Mouse (Mus musculus) C2C12 (cell line): ENCODE results near the gene Col4a1.

Experiments used
- CEBPB ChIP-seq: IDR thresholded peaks from one replicate; pipeline ENCODE4 v1.6.1; 2011; ENCODE audit warnings: low read depth, mild to moderate bottlenecking, control low read depth, moderate library complexity
- CTCF ChIP-seq: IDR thresholded peaks from one replicate; pipeline ENCODE4 v1.5.1; 2011; ENCODE audit not compliant: control insufficient read depth, insufficient read depth, insufficient read length
- MAX ChIP-seq: IDR thresholded peaks from one replicate; pipeline ENCODE4 v1.6.1; 2011; ENCODE audit warnings: mild to moderate bottlenecking, control low read depth
- MYOD1 ChIP-seq: IDR thresholded peaks from one replicate; pipeline ENCODE4 v1.6.1; 2011; ENCODE audit warnings: low read depth; ENCODE audit not compliant: control insufficient read depth, insufficient read length
- MYOG ChIP-seq: IDR thresholded peaks from one replicate; pipeline ENCODE4 v1.6.1; 2011; ENCODE audit not compliant: control insufficient read depth, insufficient read length; ENCODE audit errors: extremely low read depth
- USF1 ChIP-seq: IDR thresholded peaks from one replicate; pipeline ENCODE4 v1.6.1; 2011; ENCODE audit warnings: low read depth, mild to moderate bottlenecking, control low read depth, moderate library complexity

DNA sequence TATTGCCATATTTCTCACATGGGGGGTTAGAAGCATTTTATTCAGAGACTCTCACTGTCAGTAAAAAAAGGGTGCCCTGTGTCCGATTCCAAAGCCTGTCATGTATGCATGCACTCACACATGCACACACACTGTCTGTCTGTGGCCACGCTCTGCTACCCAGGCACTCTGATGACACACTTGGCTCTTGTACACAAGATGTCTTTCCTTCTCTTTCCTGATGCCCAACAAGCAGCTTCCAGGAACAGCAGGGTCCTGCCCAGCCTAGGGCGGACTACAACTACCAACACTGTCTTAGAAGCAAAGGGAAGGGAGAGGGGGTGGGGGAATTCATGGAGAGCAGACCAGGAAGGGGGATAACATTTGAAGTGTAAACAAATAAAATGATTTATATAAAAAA lies 162.4 kb downstream of the Col4a1 start:
- TF ChIP-seq CTCF (no peak), USF1 (no peak), CEBPB (no peak), MYOD1 (no peak), MAX (no peak), MYOG (no peak)
